Mouse (Mus musculus) ES-E14 (cell line): ENCODE measurements around the gene Cmip.

ENCODE experiments used
- CHD2 ChIP-seq: IDR thresholded peaks from 2 replicates; pipeline ENCODE4 v1.6.1; 2014; ENCODE audit warnings: mild to moderate bottlenecking, low read depth, low read length, inconsistent platforms
- HCFC1 ChIP-seq: IDR thresholded peaks from 2 replicates; pipeline ENCODE4 v1.6.1; 2012; ENCODE audit warnings: low read length, inconsistent platforms, borderline replicate concordance; ENCODE audit not compliant: insufficient read depth
- MAFK ChIP-seq: IDR thresholded peaks from 2 replicates; pipeline ENCODE4 v1.6.1; 2014; ENCODE audit warnings: mild to moderate bottlenecking, low read depth, low read length, inconsistent platforms; ENCODE audit not compliant: insufficient read depth
- ZNF384 ChIP-seq: IDR thresholded peaks from 2 replicates; pipeline ENCODE4 v1.6.1; 2012; ENCODE audit warnings: low read depth, low read length, inconsistent platforms

- no peak for TF ChIP-seq CHD2
- TF ChIP-seq ZNF384, result no peak
- TF ChIP-seq HCFC1, result no peak
- no peak for TF ChIP-seq MAFK
These were observed 231.6 kb downstream of the Cmip start for GRCm38 (mm10) chr8:117488246-117489005.
